Mouse (Mus musculus): ENCODE data around the gene Ints13.

The Ints13 gene

GRCm38 (mm10) chr6:146544622-146545021 lies 33.0 kb downstream of the Ints13 start:
- intact Hi-C loops (cut with DNase I): no loop called here

- intact Hi-C loops (cut with DNase I): no loop called here
Measured at GRCm38 (mm10) chr6:146540386-146540785, 37.2 kb downstream of the Ints13 start.

GRCm38 (mm10) chr6:146538661-146539060 lies 39.0 kb downstream of the Ints13 start:
- intact Hi-C loops (cut with DNase I): no loop called here

- intact Hi-C loops (cut with DNase I): no loop called here
Measured at GRCm38 (mm10) chr6:146538071-146538470, 39.6 kb downstream of the Ints13 start.

- intact Hi-C loops (cut with DNase I): no loop called here
Measured at GRCm38 (mm10) chr6:146537111-146537510, 40.5 kb downstream of the Ints13 start.

- intact Hi-C loops (cut with DNase I): no loop called here
Measured at GRCm38 (mm10) chr6:146535501-146535900, 42.1 kb downstream of the Ints13 start.

GRCm38 (mm10) chr6:146533146-146533545 lies 44.5 kb downstream of the Ints13 start:
- intact Hi-C loops (cut with DNase I): no loop called here

- intact Hi-C loops (cut with DNase I): no loop called here
Measured at GRCm38 (mm10) chr6:146530769-146531168, 46.9 kb downstream of the Ints13 start.

- intact Hi-C loops (cut with DNase I): no loop called here
Measured at GRCm38 (mm10) chr6:146530363-146530762, 47.3 kb downstream of the Ints13 start.

- intact Hi-C loops (cut with DNase I): no loop called here
Measured at GRCm38 (mm10) chr6:146527537-146527936, 50.1 kb downstream of the Ints13 start.

- intact Hi-C loops (cut with DNase I): no loop called here
Measured at GRCm38 (mm10) chr6:146525500-146525899, 52.1 kb downstream of the Ints13 start.

- intact Hi-C loops (cut with DNase I): no loop called here
Measured at GRCm38 (mm10) chr6:146521456-146522245, 56.0 kb downstream of the Ints13 start.

GRCm38 (mm10) chr6:146519019-146519418 lies 58.6 kb downstream of the Ints13 start:
- intact Hi-C loops (cut with DNase I): no loop called here

GRCm38 (mm10) chr6:146515936-146516335 lies 61.7 kb downstream of the Ints13 start:
- intact Hi-C loops (cut with DNase I): no loop called here

GRCm38 (mm10) chr6:146514531-146514948 lies 63.1 kb downstream of the Ints13 start:
- intact Hi-C loops (cut with DNase I): no loop called here

GRCm38 (mm10) chr6:146513899-146514298 lies 63.7 kb downstream of the Ints13 start:
- intact Hi-C loops (cut with DNase I): no loop called here

- intact Hi-C loops (cut with DNase I): no loop called here
Measured at GRCm38 (mm10) chr6:146513384-146513783, 64.3 kb downstream of the Ints13 start.

GRCm38 (mm10) chr6:146511511-146511910 lies 66.1 kb downstream of the Ints13 start:
- intact Hi-C loops (cut with DNase I): no loop called here

GRCm38 (mm10) chr6:146509891-146510290 lies 67.7 kb downstream of the Ints13 start:
- intact Hi-C loops (cut with DNase I): loop anchor here (10.0 kb wide), 1 partner anchor 65 kb away; the partner anchor contains the start of genes Fgfr1op2 and Ints13

GRCm38 (mm10) chr6:146504459-146504858 lies 73.2 kb downstream of the Ints13 start:
- intact Hi-C loops (cut with DNase I): loop anchor here (10.0 kb wide), 1 partner anchor 70 kb away; the partner anchor contains the start of genes Fgfr1op2 and Ints13

GRCm38 (mm10) chr6:146502856-146503255 lies 74.8 kb downstream of the Ints13 start:
- intact Hi-C loops (cut with DNase I): loop anchor here (10.0 kb wide), 1 partner anchor 72 kb away; the partner anchor contains the start of genes Fgfr1op2 and Ints13

GRCm38 (mm10) chr6:146501866-146502804 lies 75.5 kb downstream of the Ints13 start, which contains the start of gene Itpr2:
Itpr2 (minus strand) TSS chr6:146502223.
- intact Hi-C loops (cut with DNase I): loop anchor here (10.0 kb wide), 1 partner anchor 73 kb away; the partner anchor contains the start of genes Fgfr1op2 and Ints13
